Mouse (Mus musculus): ENCODE data around the gene Asb17. TPM values are rescaled to one million over a fixed set of nuclear protein-coding genes. Genes with fewer than 3 reads are reported as not detected.

Gene Asb17
- total and polyA plus RNA-seq, 2 experiments from 2014 or later = 0.18 TPM; not detected in 1

DNA sequence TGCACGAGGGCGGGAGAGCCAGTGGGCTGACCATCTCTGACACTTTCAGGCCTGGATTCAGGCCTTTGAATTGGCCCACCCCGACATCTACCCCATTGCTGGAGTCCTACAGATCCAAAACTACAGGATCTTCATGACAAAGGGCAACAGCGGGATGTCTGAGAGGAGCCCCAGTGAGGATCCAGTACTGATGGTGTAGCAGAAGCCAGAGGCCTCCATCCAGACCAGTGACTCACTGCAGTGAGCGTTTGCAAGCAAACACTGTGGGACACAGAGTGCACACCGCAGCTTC is 11.4 kb upstream of the Asb17 start:
- WGBS = 78% methylated on average over 6 of the region's 6 CpGs
- Histone ChIP-seq H3K4me1 (ENCODE audit: control insufficient read depth, insufficient read depth) (no peaks in the 10 kb centered on the region), H3K27ac (ENCODE audit: low read depth) (no peak overlapping the region), H3K27me3 (ENCODE audit: control insufficient read depth, insufficient read depth, low read length) (no peaks in the 10 kb centered on the region), H3K36me3 (replicated peaks; ENCODE audit: control insufficient read depth, insufficient read depth, low read length) (no peaks in the 10 kb centered on the region), H3K4me2 (ENCODE audit: low read depth, low read length) (no peak overlapping the region), H3K4me3 (ENCODE audit: low read depth, low read length) (no peak overlapping the region), H3K9ac (replicated peaks; ENCODE audit: low read depth, low read length) (no peak overlapping the region), H3K9me3 (replicated peaks; ENCODE audit: control insufficient read depth, low read length) (no peaks in the 10 kb centered on the region)
- ATAC-seq (ENCODE audit: insufficient read depth, low read depth) (no peak), DNase-seq (ENCODE audit: low spot score) (no peak)
- TF ChIP-seq CTCF (IDR thresholded peaks at IDR 0.05; ENCODE audit: low read depth) = no peak
- TF ChIP-seq EP300 (IDR thresholded peaks at IDR 0.05; ENCODE audit: low read depth) = no peak

DNA sequence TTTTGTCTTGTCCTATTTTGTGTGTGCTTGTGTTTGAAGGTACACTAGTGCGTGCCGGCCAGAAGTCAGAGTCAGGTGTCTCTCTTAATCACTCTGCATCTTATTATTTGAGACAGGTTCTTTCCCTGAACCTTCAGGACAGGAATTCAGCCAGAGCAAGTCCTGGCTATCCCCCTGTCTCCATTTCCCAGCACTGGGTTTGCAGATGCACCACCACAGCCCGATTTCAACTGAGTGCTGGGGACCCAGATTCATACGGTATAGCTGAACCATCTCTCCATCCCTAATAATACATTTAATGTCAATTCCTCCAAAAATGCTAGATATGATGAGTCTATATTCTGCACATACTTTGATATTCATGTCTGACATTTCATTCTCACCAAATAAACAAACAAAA is 9.9 kb upstream of the Asb17 start:
- no peak for ATAC-seq (ENCODE audit: insufficient read depth, low read depth)
- Histone ChIP-seq H3K27me3 (ENCODE audit: control insufficient read depth, insufficient read depth, low read length) (no peaks in the 10 kb centered on the region), H3K4me1 (ENCODE audit: control insufficient read depth, insufficient read depth) (no peaks in the 10 kb centered on the region), H3K4me2 (ENCODE audit: low read depth, low read length) (no peak overlapping the region), H3K4me3 (ENCODE audit: low read depth, low read length) (no peak overlapping the region), H3K9ac (replicated peaks; ENCODE audit: low read depth, low read length) (no peak overlapping the region), H3K36me3 (replicated peaks; ENCODE audit: control insufficient read depth, insufficient read depth, low read length) (no peaks in the 10 kb centered on the region), H3K27ac (ENCODE audit: low read depth) (no peak overlapping the region), H3K9me3 (replicated peaks; ENCODE audit: control insufficient read depth, low read length) (no peaks in the 10 kb centered on the region)
- TF ChIP-seq EP300 (IDR thresholded peaks at IDR 0.05; ENCODE audit: low read depth) (no peak), CTCF (IDR thresholded peaks at IDR 0.05; ENCODE audit: low read depth) (no peak)
- WGBS = 87% methylated on average over 4 of the region's 4 CpGs
- no peak for DNase-seq (ENCODE audit: low spot score)

DNA sequence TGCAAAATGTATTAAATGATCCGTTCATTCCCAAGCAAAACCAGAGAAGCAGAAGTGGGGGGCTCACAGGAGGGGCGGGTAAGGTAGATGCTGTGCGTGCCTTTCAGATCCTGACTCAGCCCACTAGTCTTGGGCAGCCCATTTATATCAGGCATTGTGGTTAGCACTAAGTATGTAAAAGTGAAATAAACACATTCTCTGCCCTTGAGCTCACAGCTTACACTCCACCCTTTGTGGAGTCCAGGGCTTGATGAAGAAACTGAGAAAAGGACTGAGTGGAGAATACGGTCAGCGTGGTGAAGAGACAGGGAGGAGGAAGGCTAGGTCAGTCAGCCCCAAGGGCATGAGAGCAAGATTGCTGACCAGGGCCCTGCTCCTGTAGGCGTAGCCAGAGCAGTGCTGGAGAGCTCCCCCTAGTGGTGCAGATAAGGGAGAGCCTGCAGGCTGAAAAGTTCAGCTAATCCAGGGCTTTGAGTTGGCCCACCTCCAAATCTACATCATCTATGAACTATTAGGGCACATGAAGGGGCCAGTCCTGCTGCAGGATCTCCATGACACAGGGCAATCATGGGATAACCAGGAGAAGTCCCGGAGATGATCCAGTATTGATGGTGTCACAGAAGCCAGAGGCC is 8.4 kb upstream of the Asb17 start:
- ATAC-seq (ENCODE audit: insufficient read depth, low read depth) (peak; percentile 67; the same call in 1 of the 2 replicates), DNase-seq (ENCODE audit: low spot score) (peak; percentile 77)
- Histone ChIP-seq H3K4me1 (ENCODE audit: control insufficient read depth, insufficient read depth) (no peaks in the 10 kb centered on the region), H3K9ac (replicated peaks; ENCODE audit: low read depth, low read length) (no peak overlapping the region), H3K9me3 (replicated peaks; ENCODE audit: control insufficient read depth, low read length) (no peaks in the 10 kb centered on the region), H3K27ac (ENCODE audit: low read depth) (no peak overlapping the region), H3K4me2 (ENCODE audit: low read depth, low read length) (no peak overlapping the region), H3K36me3 (replicated peaks; ENCODE audit: control insufficient read depth, insufficient read depth, low read length) (no peaks in the 10 kb centered on the region), H3K4me3 (ENCODE audit: low read depth, low read length) (no peak overlapping the region), H3K27me3 (ENCODE audit: control insufficient read depth, insufficient read depth, low read length) (no peaks in the 10 kb centered on the region)
- TF ChIP-seq CTCF (IDR thresholded peaks at IDR 0.05; ENCODE audit: low read depth) = peak; percentile 85
- TF ChIP-seq EP300 (IDR thresholded peaks at IDR 0.05; ENCODE audit: low read depth) = no peak
- 58% methylated on average over 7 of the region's 7 CpGs for WGBS

DNA sequence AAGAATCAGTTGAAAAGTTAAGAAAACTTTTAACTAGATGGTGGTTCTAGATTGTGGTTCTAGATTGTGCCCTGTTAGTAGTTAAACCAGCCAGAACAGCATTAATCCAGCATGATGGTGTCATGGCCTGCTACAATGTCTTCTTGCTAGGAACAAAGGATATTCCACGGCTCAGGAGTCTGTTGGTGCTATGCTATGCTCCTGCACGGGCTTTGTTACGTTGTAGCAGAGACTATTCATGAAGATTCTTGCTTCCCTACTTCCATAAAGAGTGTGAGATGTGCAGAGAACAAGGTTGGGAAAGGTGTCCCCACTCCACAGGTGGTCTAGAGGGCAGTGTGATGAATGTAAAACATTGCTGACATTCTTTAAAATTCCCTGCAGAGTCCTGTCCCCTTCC is 7.7 kb upstream of the Asb17 start:
- H3K27me3 ChIP-seq (ENCODE audit: control insufficient read depth, insufficient read depth, low read length) = no peaks in the 10 kb centered on the region
- no peak overlapping the region for H3K27ac ChIP-seq (ENCODE audit: low read depth)
- no peaks in the 10 kb centered on the region for H3K4me1 ChIP-seq (ENCODE audit: control insufficient read depth, insufficient read depth)
- H3K9ac ChIP-seq (replicated peaks; ENCODE audit: low read depth, low read length) = no peak overlapping the region
- ATAC-seq (ENCODE audit: insufficient read depth, low read depth) (no peak), DNase-seq (ENCODE audit: low spot score) (no peak)
- TF ChIP-seq CTCF (IDR thresholded peaks at IDR 0.05; ENCODE audit: low read depth) (no peak), EP300 (IDR thresholded peaks at IDR 0.05; ENCODE audit: low read depth) (no peak)
- H3K4me2 ChIP-seq (ENCODE audit: low read depth, low read length) = no peak overlapping the region
- H3K4me3 ChIP-seq (ENCODE audit: low read depth, low read length) = no peak overlapping the region
- no peaks in the 10 kb centered on the region for H3K9me3 ChIP-seq (replicated peaks; ENCODE audit: control insufficient read depth, low read length)
- no peaks in the 10 kb centered on the region for H3K36me3 ChIP-seq (replicated peaks; ENCODE audit: control insufficient read depth, insufficient read depth, low read length)
- 73% methylated on average over 3 of the region's 3 CpGs for WGBS

DNA sequence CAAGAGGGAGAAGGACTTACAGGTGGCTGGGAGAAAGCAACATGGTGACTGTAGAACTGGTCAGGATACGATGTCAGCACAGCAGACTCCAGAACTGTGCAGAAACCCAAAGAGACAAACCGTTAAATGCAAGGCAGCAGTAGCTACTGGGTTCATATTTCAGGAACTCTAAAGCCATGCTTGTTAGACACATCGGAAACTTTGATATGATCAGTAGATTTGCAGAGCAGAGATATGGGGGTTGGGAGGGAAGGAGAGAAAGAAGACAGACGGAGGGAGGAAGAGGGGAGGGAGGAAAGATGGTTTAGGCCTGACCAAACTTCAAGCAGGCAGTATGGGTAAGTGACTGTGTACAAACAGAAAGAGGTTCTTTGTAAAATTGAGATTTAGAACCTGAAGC is 6.4 kb upstream of the Asb17 start:
- H3K9me3 ChIP-seq (replicated peaks; ENCODE audit: control insufficient read depth, low read length) = no peaks in the 10 kb centered on the region
- H3K36me3 ChIP-seq (replicated peaks; ENCODE audit: control insufficient read depth, insufficient read depth, low read length) = no peaks in the 10 kb centered on the region
- TF ChIP-seq CTCF (IDR thresholded peaks at IDR 0.05; ENCODE audit: low read depth) (no peak), EP300 (IDR thresholded peaks at IDR 0.05; ENCODE audit: low read depth) (no peak)
- no peak for DNase-seq (ENCODE audit: low spot score)
- no peak overlapping the region for H3K4me3 ChIP-seq (ENCODE audit: low read depth, low read length)
- H3K4me1 ChIP-seq (ENCODE audit: control insufficient read depth, insufficient read depth) = no peaks in the 10 kb centered on the region
- no peaks in the 10 kb centered on the region for H3K27me3 ChIP-seq (ENCODE audit: control insufficient read depth, insufficient read depth, low read length)
- no peak overlapping the region for H3K27ac ChIP-seq (ENCODE audit: low read depth)
- ATAC-seq (ENCODE audit: insufficient read depth, low read depth) = no peak
- H3K9ac ChIP-seq (replicated peaks; ENCODE audit: low read depth, low read length) = no peak overlapping the region
- 61% methylated on average over 4 of the region's 4 CpGs for WGBS
- no peak overlapping the region for H3K4me2 ChIP-seq (ENCODE audit: low read depth, low read length)

DNA sequence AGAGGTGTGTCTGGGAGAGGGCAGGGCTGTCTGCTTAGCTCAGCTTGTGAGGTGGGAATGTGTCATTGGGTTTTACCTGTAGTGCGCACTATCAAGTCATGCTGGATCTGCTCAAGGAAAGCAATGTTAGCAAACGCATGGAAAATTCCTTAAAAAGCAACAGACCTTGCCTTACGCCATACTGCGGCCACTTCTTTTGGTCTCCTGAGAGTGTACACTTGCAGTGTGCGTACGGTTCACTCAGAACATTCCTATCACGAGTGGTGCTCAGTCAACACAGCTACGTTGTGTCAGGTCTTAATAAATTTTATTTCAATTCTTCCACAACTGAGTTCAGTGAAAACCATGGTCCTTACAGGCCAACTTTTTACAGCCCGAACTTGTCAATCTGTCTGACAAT is 748 bp downstream of the Asb17 start:
- no peak overlapping the region for H3K27ac ChIP-seq (ENCODE audit: low read depth)
- ATAC-seq (ENCODE audit: insufficient read depth, low read depth) = no peak
- DNase-seq (ENCODE audit: low spot score) = no peak
- no peak overlapping the region for H3K4me3 ChIP-seq (ENCODE audit: low read depth, low read length)
- no peaks in the 10 kb centered on the region for H3K36me3 ChIP-seq (replicated peaks; ENCODE audit: control insufficient read depth, insufficient read depth, low read length)
- TF ChIP-seq EP300 (IDR thresholded peaks at IDR 0.05; ENCODE audit: low read depth) (no peak), CTCF (IDR thresholded peaks at IDR 0.05; ENCODE audit: low read depth) (no peak)
- no peaks in the 10 kb centered on the region for H3K9me3 ChIP-seq (replicated peaks; ENCODE audit: control insufficient read depth, low read length)
- 90% methylated on average over 9 of the region's 9 CpGs for WGBS
- no peaks in the 10 kb centered on the region for H3K27me3 ChIP-seq (ENCODE audit: control insufficient read depth, insufficient read depth, low read length)
- no peak overlapping the region for H3K4me2 ChIP-seq (ENCODE audit: low read depth, low read length)
- H3K4me1 ChIP-seq (ENCODE audit: control insufficient read depth, insufficient read depth) = peaks cover 20% of the 10 kb centered on the region
- no peak overlapping the region for H3K9ac ChIP-seq (replicated peaks; ENCODE audit: low read depth, low read length)
